Comparison of ENCODE assay signal across 20 mouse cellular contexts in the genomic region with DNA sequence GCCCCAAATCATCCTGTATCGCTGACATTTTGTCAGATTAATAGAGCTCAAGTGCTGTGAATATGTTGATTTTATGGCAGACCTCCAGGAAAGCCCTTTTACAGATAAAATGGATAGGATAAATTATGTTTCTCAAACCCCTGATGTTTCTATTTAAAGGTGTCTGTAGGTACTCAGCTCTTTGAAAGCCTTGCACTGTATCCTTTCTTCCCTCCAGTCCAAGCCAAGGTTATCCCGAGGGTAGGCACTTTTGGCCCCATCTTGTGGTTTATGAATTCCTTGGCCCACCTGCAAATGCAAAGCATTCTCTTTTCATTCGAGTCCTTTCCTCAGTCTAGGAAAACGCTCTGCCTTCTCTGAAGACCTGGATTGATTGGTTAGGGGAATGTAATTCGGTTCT.
DNase-seq lines count a peak whose midpoint lies in the region; ATAC-seq and TF ChIP-seq lines count a peak whose summit lies in the region.
"Had no signal": no experiment of that assay in that cellular context is flagged by ENCODE, and none has a peak within 500 bp of the region (broad histone marks: within the 10 kb centered on the region; RNA-seq: fewer than 3 reads in every experiment).

No protein-coding gene starts in this region.

- 0 out of 2 replicates have a peak, but pooled peaks have one; percentile 9 for ATAC-seq in kidney, embryonic 16.5 days (ENCODE audit: low FRiP score, low TSS enrichment)
- peak; percentile 47 for ATAC-seq in limb, embryonic 14.5 days (ENCODE audit: low FRiP score, low read depth)
- ATAC-seq: forebrain, embryonic 16.5 days had no signal

- no peaks in the 10 kb centered on the region for H3K36me3 ChIP-seq in kidney, embryonic 16.5 days (ENCODE audit: insufficient read depth, low read length)
- no peaks in the 10 kb centered on the region for H3K36me3 ChIP-seq in embryonic facial prominence, embryonic 10.5 days (replicated peaks)
- H3K36me3 ChIP-seq in limb, embryonic 14.5 days (ENCODE audit: control insufficient read depth, insufficient read depth, low read length), result no peaks in the 10 kb centered on the region
- H3K36me3 ChIP-seq in heart, embryonic 10.5 days, result no peaks in the 10 kb centered on the region
- H3K36me3 ChIP-seq: embryonic facial prominence, embryonic 15.5 days; forebrain, embryonic 10.5 days; heart, embryonic 12.5 days; hindbrain, embryonic 10.5 days had no signal

- TF ChIP-seq CTCF in brain, embryonic 14.5 days (IDR thresholded peaks at IDR 0.05; ENCODE audit: borderline replicate concordance, extremely low read depth, insufficient read depth, insufficient read length), result no peak

- H3K4me1 ChIP-seq in kidney, embryonic 16.5 days (ENCODE audit: insufficient read depth, low read length), result no peaks in the 10 kb centered on the region
- peaks cover 5% of the 10 kb centered on the region; the same call in 1 of the 2 replicates for H3K4me1 ChIP-seq in embryonic facial prominence, embryonic 10.5 days
- H3K4me1 ChIP-seq in limb, embryonic 14.5 days (ENCODE audit: control insufficient read depth, insufficient read depth, low read length), result peaks cover 5% of the 10 kb centered on the region; the same call in 1 of the 2 replicates
- H3K4me1 ChIP-seq in heart, embryonic 10.5 days, result no peaks in the 10 kb centered on the region
- H3K4me1 ChIP-seq: embryonic facial prominence, embryonic 15.5 days; forebrain, embryonic 10.5 days; heart, embryonic 12.5 days; hindbrain, embryonic 10.5 days had no signal

- DNase-seq in kidney, postnatal 25 days, result no peak
- DNase-seq in brain, embryonic 14.5 days (ENCODE audit: low read depth), result peak; percentile 35
- DNase-seq in embryonic facial prominence, embryonic 10.5 days (ENCODE audit: low spot score), result no peak
- DNase-seq in limb, embryonic 14.5 days (ENCODE audit: low spot score), result peak; percentile 56
- no peak for DNase-seq in heart, embryonic 10.5 days (ENCODE audit: low spot score)
- DNase-seq in left cerebral cortex, postnatal 4 days, result no peak
- DNase-seq: adrenal gland, adult 2 months; adrenal gland, postnatal 25 days; cerebellum, adult 2 months; cerebellum, postnatal 10 days; gastrocnemius, postnatal 14 days; heart, adult 2 months had no signal

- 54% methylated on average over 5 of the region's 5 CpGs for WGBS in kidney, embryonic 16.5 days
- WGBS in embryonic facial prominence, embryonic 10.5 days, result 77% methylated on average over 5 of the region's 5 CpGs
- 31% methylated on average over 5 of the region's 5 CpGs for WGBS in limb, embryonic 14.5 days
- WGBS in heart, embryonic 10.5 days, result 75% methylated on average over 5 of the region's 5 CpGs

- H3K4me2 ChIP-seq in kidney, embryonic 16.5 days (replicated peaks; ENCODE audit: low read depth, low read length), result no peak overlapping the region
- H3K4me2 ChIP-seq in limb, embryonic 14.5 days (replicated peaks; ENCODE audit: low read depth, low read length, severe bottlenecking), result no peak overlapping the region
- H3K4me2 ChIP-seq: embryonic facial prominence, embryonic 15.5 days; heart, embryonic 12.5 days; hindbrain, embryonic 14.5 days had no signal

- H3K9ac ChIP-seq in kidney, embryonic 16.5 days (replicated peaks; ENCODE audit: low read length), result no peak overlapping the region
- H3K9ac ChIP-seq in limb, embryonic 14.5 days (ENCODE audit: low read depth, low read length, severe bottlenecking), result no peak overlapping the region
- H3K9ac ChIP-seq: embryonic facial prominence, embryonic 15.5 days; heart, embryonic 12.5 days; hindbrain, embryonic 14.5 days had no signal

- intact Hi-C loops in left cerebral cortex, postnatal 4 days (cut with DNase I), result no loop called here

- H3K27ac ChIP-seq in kidney, embryonic 16.5 days (ENCODE audit: low read length), result no peak overlapping the region
- 0 out of 2 replicates have a peak overlapping the region, but pooled peaks have one; percentile 10 for H3K27ac ChIP-seq in embryonic facial prominence, embryonic 10.5 days (replicated peaks)
- H3K27ac ChIP-seq in limb, embryonic 14.5 days (replicated peaks; ENCODE audit: low read depth, low read length), result no peak overlapping the region
- H3K27ac ChIP-seq in heart, embryonic 10.5 days, result no peak overlapping the region
- H3K27ac ChIP-seq: embryonic facial prominence, embryonic 15.5 days; forebrain, embryonic 10.5 days; heart, adult 2 months; hindbrain, embryonic 10.5 days; hindbrain, embryonic 14.5 days had no signal

- no peak for TF ChIP-seq POLR2A in brain, embryonic 14.5 days (IDR thresholded peaks at IDR 0.05; ENCODE audit: borderline replicate concordance, extremely low read depth, insufficient read depth, insufficient read length, poor library complexity, severe bottlenecking)
- no peak for TF ChIP-seq POLR2A in limb, embryonic 14.5 days (IDR thresholded peaks at IDR 0.05; ENCODE audit: borderline replicate concordance, extremely low read depth, insufficient read depth, insufficient read length)

- no peaks in the 10 kb centered on the region for H3K9me3 ChIP-seq in kidney, embryonic 16.5 days (ENCODE audit: low read length)
- H3K9me3 ChIP-seq in embryonic facial prominence, embryonic 10.5 days, result no peaks in the 10 kb centered on the region
- no peaks in the 10 kb centered on the region for H3K9me3 ChIP-seq in limb, embryonic 14.5 days (ENCODE audit: control insufficient read depth, low read length)
- H3K9me3 ChIP-seq in heart, embryonic 10.5 days, result no peaks in the 10 kb centered on the region
- H3K9me3 ChIP-seq: embryonic facial prominence, embryonic 15.5 days; forebrain, embryonic 10.5 days; heart, embryonic 12.5 days; hindbrain, embryonic 10.5 days had no signal

- H3K4me3 ChIP-seq in kidney, embryonic 16.5 days (ENCODE audit: low read length), result no peak overlapping the region
- no peak overlapping the region for H3K4me3 ChIP-seq in embryonic facial prominence, embryonic 10.5 days
- no peak overlapping the region for H3K4me3 ChIP-seq in limb, embryonic 14.5 days (replicated peaks; ENCODE audit: low read length)
- no peak overlapping the region for H3K4me3 ChIP-seq in heart, embryonic 10.5 days
- H3K4me3 ChIP-seq: embryonic facial prominence, embryonic 15.5 days; erythroblast, embryonic 14.5 days; forebrain, embryonic 10.5 days; heart, adult 2 months; heart, embryonic 12.5 days; hindbrain, embryonic 10.5 days had no signal

- no peaks in the 10 kb centered on the region for H3K27me3 ChIP-seq in kidney, embryonic 16.5 days (ENCODE audit: insufficient read depth, low read length)
- H3K27me3 ChIP-seq in embryonic facial prominence, embryonic 10.5 days (replicated peaks; ENCODE audit: low read depth, poor library complexity, severe bottlenecking), result no peaks in the 10 kb centered on the region
- no peaks in the 10 kb centered on the region for H3K27me3 ChIP-seq in limb, embryonic 14.5 days (ENCODE audit: control insufficient read depth, insufficient read depth, low read length)
- H3K27me3 ChIP-seq in heart, embryonic 10.5 days (ENCODE audit: insufficient read depth, poor library complexity, severe bottlenecking), result no peaks in the 10 kb centered on the region
- H3K27me3 ChIP-seq: embryonic facial prominence, embryonic 15.5 days; heart, embryonic 12.5 days had no signal

Comparison
In these comparisons a context has a peak if more than half of its experiments do, and no peak if none do; other contexts are left out.
1. DNase-seq: peak in brain, embryonic 14.5 days (single experiment) and limb, embryonic 14.5 days (single experiment); none in kidney, postnatal 25 days (0 of 2), embryonic facial prominence, embryonic 10.5 days (single experiment), heart, embryonic 10.5 days (single experiment) and left cerebral cortex, postnatal 4 days (single experiment).